Mouse (Mus musculus) midbrain, embryonic 13.5 days (tissue): ENCODE results near the gene Eaf2. TPM values are rescaled to one million over a fixed set of nuclear protein-coding genes. Genes with fewer than 3 reads are reported as not detected.

Experiments used
- ATAC-seq: fragments of 200-750 bp; cut with Nextera tagmentation; 2 replicates; pipeline ENCODE4 v1.8.0; 2017; ENCODE audit warnings: mild to moderate bottlenecking, moderate TSS enrichment, moderate library complexity
- H3K27ac ChIP-seq: fragments of 300-500 bp; sonication (generic); 2 replicates; pipeline ENCODE4 v1.5.1; 2015; ENCODE audit warnings: inconsistent platforms, mild to moderate bottlenecking, moderate library complexity
- H3K27me3 ChIP-seq: fragments of 300-500 bp; sonication (generic); 2 replicates; pipeline ENCODE4 v1.6.1; 2015; ENCODE audit warnings: mild to moderate bottlenecking, inconsistent platforms
- H3K36me3 ChIP-seq: fragments of 300-500 bp; sonication (generic); 2 replicates; pipeline ENCODE4 v1.6.1; 2015; ENCODE audit warnings: mild to moderate bottlenecking, inconsistent platforms
- H3K4me1 ChIP-seq: fragments of 300-500 bp; sonication (generic); replicated peaks from 2 replicates; pipeline ENCODE4 v1.6.1; 2015; ENCODE audit warnings: inconsistent platforms
- H3K4me2 ChIP-seq: fragments of 300-500 bp; sonication (generic); replicated peaks from 2 replicates; pipeline ENCODE4 v1.6.1; 2015; ENCODE audit warnings: moderate library complexity, mild to moderate bottlenecking, inconsistent platforms
- H3K4me3 ChIP-seq: fragments of 300-500 bp; sonication (generic); replicated peaks from 2 replicates; pipeline ENCODE4 v1.5.1; 2015; ENCODE audit warnings: mild to moderate bottlenecking, inconsistent platforms
- H3K9ac ChIP-seq: fragments of 300-500 bp; sonication (generic); replicated peaks from 2 replicates; pipeline ENCODE4 v1.6.1; 2015; ENCODE audit warnings: mild to moderate bottlenecking, inconsistent platforms
- H3K9me3 ChIP-seq: fragments of 300-500 bp; sonication (generic); 2 replicates; pipeline ENCODE4 v1.6.1; 2016; ENCODE audit warnings: mild to moderate bottlenecking, inconsistent platforms
- WGBS: fragments of 180-500 bp; shearing (Covaris S2); methylation state at CpG from one replicate; pipeline ENCODE4 v1.1.7; 2015; 5-methylcytosine and 5-hydroxymethylcytosine counted together
- microRNA-seq: library from miRNA; unstranded; fragments of <30 nt; microRNA quantifications from one replicate; pipeline ENCODE4, GENCODE M21; 2016
- polyA plus RNA-seq: library from polyadenylated mRNA; unstranded; fragments of >200 nt; fragmentation: Nextera tagmentation; extraction: Ambion mirVana; gene quantifications from 2 replicates; pipeline ENCODE4 v1.2.1, GENCODE M21; 2015

The Eaf2 gene
- polyA plus RNA-seq, 1 experiment from 2014 or later, result 0.89 TPM

GRCm38 (mm10) chr16:36747068-36747467 is 127.7 kb downstream of the Eaf2 start:
- Histone ChIP-seq H3K9me3 (no peaks in the 10 kb centered on the region), H3K27me3 (no peaks in the 10 kb centered on the region), H3K9ac (no peak overlapping the region), H3K27ac (no peak overlapping the region), H3K4me3 (no peak overlapping the region), H3K36me3 (no peaks in the 10 kb centered on the region), H3K4me2 (no peak overlapping the region), H3K4me1 (no peaks in the 10 kb centered on the region)
- ATAC-seq, result no peak
- WGBS, result 84% methylated on average over 4 of the region's 4 CpGs

- WGBS, result 90% methylated on average over 8 of the region's 8 CpGs
- H3K9ac ChIP-seq, result no peak overlapping the region
Observed at GRCm38 (mm10) chr16:36743580-36743979, 131.2 kb downstream of the Eaf2 start.

More at GRCm38 (mm10) chr16:36743580-36743979, 131.2 kb downstream of the Eaf2 start:
- no peak for ATAC-seq
- no peak overlapping the region for H3K27ac ChIP-seq
- no peaks in the 10 kb centered on the region for H3K36me3 ChIP-seq
- H3K4me1 ChIP-seq, result no peaks in the 10 kb centered on the region
- no peaks in the 10 kb centered on the region for H3K27me3 ChIP-seq
- H3K4me2 ChIP-seq, result no peak overlapping the region
- no peaks in the 10 kb centered on the region for H3K9me3 ChIP-seq
- no peak overlapping the region for H3K4me3 ChIP-seq

Small RNA genes lying within 50 kb of the gene (microRNA-seq; reads per million reads assigned to microRNA genes)
- not detected for gene Gm22617

Other genes starting within 250 kb of the Eaf2 start
- 1.4 and 1.8 TPM in 2 replicates for gene Cd86, start 208.9 kb downstream of the Eaf2 start, polyA plus RNA-seq
- gene Ildr1, start 181.0 kb downstream of the Eaf2 start, polyA plus RNA-seq, result not detected in 2 replicates
- 6.0 and 7.0 TPM in 2 replicates for gene Slc15a2, start 90.0 kb downstream of the Eaf2 start, polyA plus RNA-seq
- gene Iqcb1, start 46.6 kb downstream of the Eaf2 start, polyA plus RNA-seq, result 64.3 and 72.5 TPM in 2 replicates
- gene Golgb1, start 137 bp upstream of the Eaf2 start, polyA plus RNA-seq, result 91.6 and 97.5 TPM in 2 replicates
- gene Hcls1, start 60.0 kb upstream of the Eaf2 start, polyA plus RNA-seq, result 1.4 and 1.8 TPM in 2 replicates
- not detected in 2 replicates for gene Fbxo40, start 115.5 kb upstream of the Eaf2 start, polyA plus RNA-seq
- gene Polq, start 136.8 kb upstream of the Eaf2 start, polyA plus RNA-seq, result 4.3 and 4.7 TPM in 2 replicates